Mouse (Mus musculus): ENCODE measurements around the gene Opn1sw. TPM values are rescaled to one million over a fixed set of nuclear protein-coding genes. Genes with fewer than 3 reads are reported as not detected.
A peak's percentile ranks its signal among the peaks of the same experiment; 100 is the strongest.

Opn1sw gene
- polyA plus RNA-seq, 1 experiment from 2014 or later, result 0.53 TPM

- no peak for ATAC-seq (ENCODE audit: low FRiP score, low read depth)
- no peak overlapping the region for H3K4me3 ChIP-seq
- 55% methylated on average over 4 of the region's 4 CpGs for WGBS
- H3K36me3 ChIP-seq, result no peaks in the 10 kb centered on the region
- H3K9ac ChIP-seq, result no peak overlapping the region
- peaks cover 16% of the 10 kb centered on the region for H3K27me3 ChIP-seq
- H3K4me1 ChIP-seq (replicated peaks), result peaks cover 14% of the 10 kb centered on the region
- no peak overlapping the region for H3K27ac ChIP-seq (replicated peaks)
- H3K9me3 ChIP-seq, result no peaks in the 10 kb centered on the region
- H3K4me2 ChIP-seq, result no peak overlapping the region
Observed at GRCm38 (mm10) chr6:29428171-29428570, 39.9 kb upstream of the Opn1sw start.

GRCm38 (mm10) chr6:29426331-29426730 lies 38.1 kb upstream of the Opn1sw start:
- no peak for ATAC-seq (ENCODE audit: low FRiP score, low read depth)
- H3K27me3 ChIP-seq, result peaks cover under 1% of the 10 kb centered on the region; the same call in 1 of the 2 replicates
- H3K9me3 ChIP-seq, result no peaks in the 10 kb centered on the region
- H3K9ac ChIP-seq, result no peak overlapping the region
- no peak overlapping the region for H3K4me3 ChIP-seq
- H3K36me3 ChIP-seq, result peaks cover 4% of the 10 kb centered on the region; the same call in 1 of the 2 replicates
- H3K27ac ChIP-seq (replicated peaks), result no peak overlapping the region
- no peak overlapping the region for H3K4me2 ChIP-seq
- WGBS, result 78% methylated on average over 6 of the region's 6 CpGs
- H3K4me1 ChIP-seq (replicated peaks), result peaks cover 1% of the 10 kb centered on the region; the same call in 1 of the 2 replicates

GRCm38 (mm10) chr6:29425118-29425517 lies 36.9 kb upstream of the Opn1sw start:
- Histone ChIP-seq H3K4me3 (no peak overlapping the region), H3K9ac (no peak overlapping the region), H3K27ac (replicated peaks) (no peak overlapping the region), H3K27me3 (no peaks in the 10 kb centered on the region), H3K36me3 (peaks cover 4% of the 10 kb centered on the region; the same call in 1 of the 2 replicates), H3K4me1 (replicated peaks) (no peaks in the 10 kb centered on the region), H3K9me3 (no peaks in the 10 kb centered on the region), H3K4me2 (no peak overlapping the region)
- WGBS, result 86% methylated on average over 8 of the region's 8 CpGs
- no peak for ATAC-seq (ENCODE audit: low FRiP score, low read depth)

- Histone ChIP-seq H3K4me1 (replicated peaks) (no peaks in the 10 kb centered on the region), H3K9ac (no peak overlapping the region), H3K4me3 (no peak overlapping the region), H3K27me3 (no peaks in the 10 kb centered on the region), H3K9me3 (no peaks in the 10 kb centered on the region), H3K36me3 (peaks cover 7% of the 10 kb centered on the region; the same call in 1 of the 2 replicates), H3K27ac (replicated peaks) (no peak overlapping the region), H3K4me2 (no peak overlapping the region)
- ATAC-seq (ENCODE audit: low FRiP score, low read depth), result no peak
- 90% methylated on average over 2 of the region's 2 CpGs for WGBS
Observed at GRCm38 (mm10) chr6:29420596-29420995, 32.3 kb upstream of the Opn1sw start.

GRCm38 (mm10) chr6:29415446-29415845 lies 27.2 kb upstream of the Opn1sw start:
- H3K4me1 ChIP-seq (replicated peaks), result no peaks in the 10 kb centered on the region
- peaks cover 27% of the 10 kb centered on the region for H3K36me3 ChIP-seq
- no peaks in the 10 kb centered on the region for H3K9me3 ChIP-seq
- H3K27ac ChIP-seq (replicated peaks), result no peak overlapping the region
- H3K9ac ChIP-seq, result no peak overlapping the region
- H3K4me3 ChIP-seq, result no peak overlapping the region
- H3K27me3 ChIP-seq, result no peaks in the 10 kb centered on the region
- WGBS, result 90% methylated on average over 9 of the region's 9 CpGs
- no peak overlapping the region for H3K4me2 ChIP-seq
- no peak for ATAC-seq (ENCODE audit: low FRiP score, low read depth)

GRCm38 (mm10) chr6:29406412-29406811 lies 18.1 kb upstream of the Opn1sw start:
- Histone ChIP-seq H3K4me1 (replicated peaks) (no peaks in the 10 kb centered on the region), H3K9me3 (no peaks in the 10 kb centered on the region), H3K27me3 (no peaks in the 10 kb centered on the region), H3K4me3 (no peak overlapping the region), H3K36me3 (peaks cover 21% of the 10 kb centered on the region), H3K9ac (no peak overlapping the region), H3K4me2 (no peak overlapping the region), H3K27ac (replicated peaks) (0 out of 2 replicates have a peak overlapping the region, but pooled peaks have one; percentile 11)
- WGBS, result 55% methylated on average over 6 of the region's 6 CpGs
- ATAC-seq (ENCODE audit: low FRiP score, low read depth), result no peak

- Histone ChIP-seq H3K4me1 (replicated peaks) (no peaks in the 10 kb centered on the region), H3K27ac (replicated peaks) (no peak overlapping the region), H3K9me3 (no peaks in the 10 kb centered on the region), H3K9ac (no peak overlapping the region), H3K36me3 (peaks cover 5% of the 10 kb centered on the region; the same call in 1 of the 2 replicates), H3K4me2 (peak overlapping the region; percentile 36), H3K4me3 (no peak overlapping the region), H3K27me3 (no peaks in the 10 kb centered on the region)
- ATAC-seq (ENCODE audit: low FRiP score, low read depth), result no peak
- 10% methylated on average over 34 of the region's 34 CpGs for WGBS
Observed at GRCm38 (mm10) chr6:29402693-29403342, 14.6 kb upstream of the Opn1sw start.

GRCm38 (mm10) chr6:29399851-29400250 lies 11.6 kb upstream of the Opn1sw start:
- no peak overlapping the region for H3K9ac ChIP-seq
- peaks cover 17% of the 10 kb centered on the region for H3K4me1 ChIP-seq (replicated peaks)
- no peak overlapping the region for H3K4me3 ChIP-seq
- no peak overlapping the region for H3K27ac ChIP-seq (replicated peaks)
- H3K36me3 ChIP-seq, result no peaks in the 10 kb centered on the region
- H3K4me2 ChIP-seq, result no peak overlapping the region
- ATAC-seq (ENCODE audit: low FRiP score, low read depth), result no peak
- no peaks in the 10 kb centered on the region for H3K27me3 ChIP-seq
- no peaks in the 10 kb centered on the region for H3K9me3 ChIP-seq
- 74% methylated on average over 4 of the region's 4 CpGs for WGBS

- ATAC-seq (ENCODE audit: low FRiP score, low read depth), result peak; percentile 23; the same call in 1 of the 2 replicates
- Histone ChIP-seq H3K4me2 (peak overlapping the region; percentile 91), H3K4me3 (peak overlapping the region; percentile 63), H3K36me3 (no peaks in the 10 kb centered on the region), H3K27ac (replicated peaks) (peak overlapping the region; percentile 77), H3K9ac (peak overlapping the region; percentile 56), H3K27me3 (peaks cover 3% of the 10 kb centered on the region; the same call in 1 of the 2 replicates), H3K9me3 (no peaks in the 10 kb centered on the region), H3K4me1 (replicated peaks) (peaks cover 17% of the 10 kb centered on the region)
- WGBS, result 6% methylated on average over 6 of the region's 6 CpGs
Observed at GRCm38 (mm10) chr6:29397575-29397974, 9.3 kb upstream of the Opn1sw start.

- Histone ChIP-seq H3K4me2 (peak overlapping the region; percentile 91), H3K4me3 (peak overlapping the region; percentile 63), H3K9me3 (no peaks in the 10 kb centered on the region), H3K4me1 (replicated peaks) (peaks cover 17% of the 10 kb centered on the region), H3K9ac (peak overlapping the region; percentile 56), H3K27me3 (peaks cover 3% of the 10 kb centered on the region; the same call in 1 of the 2 replicates), H3K27ac (replicated peaks) (peak overlapping the region; percentile 77), H3K36me3 (no peaks in the 10 kb centered on the region)
- WGBS, result 3% methylated on average over 24 of the region's 24 CpGs
- peak; percentile 77 for ATAC-seq (ENCODE audit: low FRiP score, low read depth)
Observed at GRCm38 (mm10) chr6:29396714-29397540, 8.7 kb upstream of the Opn1sw start.

- H3K4me3 ChIP-seq, result peak within 1 kb of the TSS; percentile 63
- H3K27ac ChIP-seq (replicated peaks), result peak within 1 kb of the TSS; percentile 77
- peak within 1 kb of the TSS; percentile 91 for H3K4me2 ChIP-seq
- no peaks in the 10 kb centered on the region for H3K36me3 ChIP-seq
- under 1% methylated on average over 37 of the region's 49 CpGs for WGBS
- peaks cover 3% of the 10 kb centered on the region; the same call in 1 of the 2 replicates for H3K27me3 ChIP-seq
- H3K9me3 ChIP-seq, result no peaks in the 10 kb centered on the region
- H3K4me1 ChIP-seq (replicated peaks), result peaks cover 17% of the 10 kb centered on the region
- ATAC-seq (ENCODE audit: low FRiP score, low read depth), result peak; percentile 93
- H3K9ac ChIP-seq, result peak within 1 kb of the TSS; percentile 56
Observed at GRCm38 (mm10) chr6:29395910-29396713, 7.8 kb upstream of the Opn1sw start, which contains the start of gene Ccdc136. TSS of gene Ccdc136 (plus strand) at chr6:29396309.
